Mouse (Mus musculus): Measurements from ENCODE around the gene Larp7. TPM values are rescaled to one million over a fixed set of nuclear protein-coding genes. Genes with fewer than 3 reads are reported as not detected.
A peak's percentile ranks its signal among the peaks of the same experiment; 100 is the strongest.

Gene Larp7
- polyA plus RNA-seq, 1 experiment from 2014 or later, result 21.1 TPM

DNA sequence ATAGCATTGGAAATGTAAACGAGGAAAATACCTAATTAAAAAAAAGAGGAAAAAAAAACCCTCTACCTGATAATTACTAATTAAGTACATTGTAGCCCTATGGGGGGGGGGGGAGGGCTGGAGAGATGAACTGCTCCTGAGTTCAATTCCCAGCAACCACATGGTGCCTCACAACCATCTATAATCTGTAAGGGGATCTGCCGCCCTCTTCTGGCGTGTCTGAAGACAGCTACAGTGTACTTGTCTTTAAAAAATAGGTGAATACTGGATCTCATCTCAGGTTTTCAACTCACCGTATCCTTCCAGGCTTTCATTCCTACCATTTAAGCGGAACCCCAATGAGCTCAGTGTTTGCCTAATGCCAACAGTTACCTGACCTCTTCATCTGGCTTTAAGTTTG is 5.3 kb downstream of the Larp7 start:
- H3K9ac ChIP-seq (ENCODE audit: low read depth, low read length), result no peak overlapping the region
- no peaks in the 10 kb centered on the region for H3K9me3 ChIP-seq (replicated peaks; ENCODE audit: control insufficient read depth, low read length)
- no peak overlapping the region for H3K4me3 ChIP-seq (ENCODE audit: low read depth, low read length)
- H3K27ac ChIP-seq (ENCODE audit: low read length), result no peak overlapping the region
- 50% methylated on average over 5 of the region's 5 CpGs for WGBS (ENCODE audit: insufficient replicate concordance)
- peaks cover 20% of the 10 kb centered on the region for H3K36me3 ChIP-seq (ENCODE audit: control insufficient read depth, insufficient read depth)
- ATAC-seq (ENCODE audit: low read depth), result no peak
- no peaks in the 10 kb centered on the region for H3K27me3 ChIP-seq (ENCODE audit: control insufficient read depth, insufficient read depth, low read depth, low read length)
- H3K4me1 ChIP-seq (ENCODE audit: control insufficient read depth, low read depth, low read length), result peaks cover 4% of the 10 kb centered on the region
- H3K4me2 ChIP-seq (ENCODE audit: low read depth, low read length), result no peak overlapping the region

DNA sequence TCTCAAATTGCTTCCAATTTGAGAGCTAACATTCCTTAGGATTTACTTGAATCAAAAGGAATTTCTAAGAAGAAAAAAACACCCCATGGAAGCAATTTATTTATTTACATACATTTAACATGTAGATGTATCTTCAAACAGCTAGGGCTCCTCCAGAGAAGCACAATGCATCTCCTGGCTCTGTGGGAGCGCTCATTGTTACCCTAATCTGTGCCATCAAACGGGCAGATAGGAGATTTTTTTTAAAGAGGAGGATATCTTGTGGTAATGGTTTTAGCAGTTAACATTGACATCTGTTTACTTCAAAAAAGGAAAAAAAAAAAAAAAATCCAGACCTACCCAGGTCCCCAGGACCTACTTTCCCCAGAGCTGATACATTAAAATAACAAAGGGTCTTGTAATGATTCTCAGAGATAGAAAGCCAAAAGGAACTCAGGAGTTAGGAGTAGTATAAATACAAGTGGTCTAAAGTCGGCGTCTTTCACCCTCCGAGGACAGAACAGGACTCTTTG is 8.5 kb downstream of the Larp7 start:
- Histone ChIP-seq H3K4me1 (ENCODE audit: control insufficient read depth, low read depth, low read length) (no peaks in the 10 kb centered on the region), H3K4me2 (ENCODE audit: low read depth, low read length) (no peak overlapping the region), H3K9ac (ENCODE audit: low read depth, low read length) (no peak overlapping the region), H3K27ac (ENCODE audit: low read length) (no peak overlapping the region), H3K9me3 (replicated peaks; ENCODE audit: control insufficient read depth, low read length) (no peaks in the 10 kb centered on the region), H3K4me3 (ENCODE audit: low read depth, low read length) (no peak overlapping the region), H3K27me3 (ENCODE audit: control insufficient read depth, insufficient read depth, low read depth, low read length) (no peaks in the 10 kb centered on the region), H3K36me3 (ENCODE audit: control insufficient read depth, insufficient read depth) (peaks cover 21% of the 10 kb centered on the region)
- ATAC-seq (ENCODE audit: low read depth), result no peak
- WGBS (ENCODE audit: insufficient replicate concordance), result 65% methylated on average over 5 of the region's 5 CpGs

DNA sequence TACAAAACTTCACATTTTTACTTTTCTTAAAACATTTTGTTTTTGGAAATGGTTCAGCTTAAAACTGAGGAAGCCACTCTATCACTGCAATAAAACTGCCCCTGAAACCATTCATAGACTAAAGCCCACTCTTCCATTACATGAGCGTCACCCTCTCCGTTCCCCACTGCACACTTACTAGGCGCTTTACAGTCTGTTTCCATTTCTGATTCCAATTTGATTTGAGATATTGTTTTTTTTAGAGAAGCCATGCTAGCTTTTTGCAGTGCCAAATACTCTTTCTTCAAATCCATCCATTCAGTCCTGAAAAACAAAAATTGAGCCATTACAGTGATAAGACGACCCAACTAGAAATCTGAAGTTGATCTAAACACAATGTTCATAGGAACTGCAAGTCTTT is 9.2 kb downstream of the Larp7 start:
- Histone ChIP-seq H3K4me3 (ENCODE audit: low read depth, low read length) (no peak overlapping the region), H3K4me1 (ENCODE audit: control insufficient read depth, low read depth, low read length) (no peaks in the 10 kb centered on the region), H3K9ac (ENCODE audit: low read depth, low read length) (no peak overlapping the region), H3K9me3 (replicated peaks; ENCODE audit: control insufficient read depth, low read length) (no peaks in the 10 kb centered on the region), H3K27me3 (ENCODE audit: control insufficient read depth, insufficient read depth, low read depth, low read length) (no peaks in the 10 kb centered on the region), H3K36me3 (ENCODE audit: control insufficient read depth, insufficient read depth) (peaks cover 21% of the 10 kb centered on the region), H3K4me2 (ENCODE audit: low read depth, low read length) (no peak overlapping the region), H3K27ac (ENCODE audit: low read length) (no peak overlapping the region)
- WGBS (ENCODE audit: insufficient replicate concordance), result 88% methylated on average over 4 of the region's 4 CpGs
- ATAC-seq (ENCODE audit: low read depth), result no peak

DNA sequence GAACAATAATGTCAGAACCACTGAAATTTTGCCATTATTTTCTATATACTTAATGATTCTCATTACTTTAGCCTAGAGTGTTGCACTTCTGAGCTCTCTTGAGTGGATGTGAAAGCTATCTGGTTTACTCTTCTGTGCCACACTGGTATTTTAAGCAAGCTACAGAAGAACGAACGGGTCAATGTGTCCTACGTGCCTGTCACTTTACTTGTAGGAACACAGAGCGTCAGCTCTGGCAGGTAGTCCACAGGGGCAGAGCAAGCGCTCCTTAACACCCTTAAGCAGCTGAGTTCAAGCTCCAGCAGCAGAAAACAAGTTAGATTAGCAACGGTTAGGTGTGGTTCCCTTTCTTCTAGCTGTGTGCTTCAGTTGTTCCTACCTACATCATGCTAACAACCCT is 14.0 kb downstream of the Larp7 start:
- Histone ChIP-seq H3K36me3 (ENCODE audit: control insufficient read depth, insufficient read depth) (peaks cover 9% of the 10 kb centered on the region), H3K4me3 (ENCODE audit: low read depth, low read length) (no peak overlapping the region), H3K9me3 (replicated peaks; ENCODE audit: control insufficient read depth, low read length) (no peaks in the 10 kb centered on the region), H3K27me3 (ENCODE audit: control insufficient read depth, insufficient read depth, low read depth, low read length) (no peaks in the 10 kb centered on the region), H3K4me1 (ENCODE audit: control insufficient read depth, low read depth, low read length) (no peaks in the 10 kb centered on the region), H3K27ac (ENCODE audit: low read length) (no peak overlapping the region), H3K4me2 (ENCODE audit: low read depth, low read length) (no peak overlapping the region), H3K9ac (ENCODE audit: low read depth, low read length) (no peak overlapping the region)
- 79% methylated on average over 6 of the region's 6 CpGs for WGBS (ENCODE audit: insufficient replicate concordance)
- no peak for ATAC-seq (ENCODE audit: low read depth)

DNA sequence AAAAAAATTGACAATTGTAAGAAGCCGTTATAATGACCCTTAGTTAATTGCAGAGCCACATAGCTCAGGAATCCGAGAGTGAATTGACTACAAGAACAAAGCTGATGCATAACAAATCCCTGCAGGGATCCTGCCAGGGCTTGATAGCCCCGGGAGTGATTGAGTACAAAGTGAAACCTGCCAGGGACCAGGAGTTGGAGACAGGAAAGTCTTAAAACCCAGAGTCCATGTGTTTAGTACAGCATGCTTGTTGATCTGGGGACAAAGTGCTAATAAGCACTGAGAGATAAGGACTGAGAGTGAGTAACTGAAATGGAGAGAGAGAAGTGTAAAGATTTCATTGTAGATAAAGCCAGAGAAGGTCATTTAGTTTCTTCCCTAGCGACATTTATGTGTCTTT is 22.9 kb downstream of the Larp7 start:
- Histone ChIP-seq H3K27me3 (ENCODE audit: control insufficient read depth, insufficient read depth, low read depth, low read length) (no peaks in the 10 kb centered on the region), H3K4me2 (ENCODE audit: low read depth, low read length) (no peak overlapping the region), H3K9ac (ENCODE audit: low read depth, low read length) (no peak overlapping the region), H3K4me1 (ENCODE audit: control insufficient read depth, low read depth, low read length) (no peaks in the 10 kb centered on the region), H3K27ac (ENCODE audit: low read length) (no peak overlapping the region), H3K4me3 (ENCODE audit: low read depth, low read length) (no peak overlapping the region), H3K9me3 (replicated peaks; ENCODE audit: control insufficient read depth, low read length) (no peaks in the 10 kb centered on the region), H3K36me3 (ENCODE audit: control insufficient read depth, insufficient read depth) (no peaks in the 10 kb centered on the region)
- 23% methylated on average over 4 of the region's 4 CpGs for WGBS (ENCODE audit: insufficient replicate concordance)
- ATAC-seq (ENCODE audit: low read depth), result no peak

DNA sequence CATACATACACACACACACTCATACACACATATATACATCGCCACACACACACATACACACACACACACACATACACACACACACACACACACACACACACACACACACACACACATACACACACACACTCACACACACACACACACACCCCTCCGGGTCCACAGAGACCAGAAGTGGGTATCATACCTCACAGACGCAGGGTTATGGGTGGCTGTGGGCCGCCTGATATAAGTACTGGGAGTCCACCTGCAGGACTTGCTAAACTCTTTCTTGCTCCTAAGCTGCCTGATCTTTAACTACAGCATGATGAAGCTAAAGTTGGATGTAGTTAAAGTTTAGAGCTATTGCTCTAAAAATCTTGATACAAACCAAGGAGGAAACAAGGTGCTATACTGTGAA is 23.3 kb downstream of the Larp7 start:
- Histone ChIP-seq H3K4me2 (ENCODE audit: low read depth, low read length) (no peak overlapping the region), H3K27me3 (ENCODE audit: control insufficient read depth, insufficient read depth, low read depth, low read length) (no peaks in the 10 kb centered on the region), H3K27ac (ENCODE audit: low read length) (no peak overlapping the region), H3K9ac (ENCODE audit: low read depth, low read length) (no peak overlapping the region), H3K9me3 (replicated peaks; ENCODE audit: control insufficient read depth, low read length) (no peaks in the 10 kb centered on the region), H3K4me1 (ENCODE audit: control insufficient read depth, low read depth, low read length) (no peaks in the 10 kb centered on the region), H3K4me3 (ENCODE audit: low read depth, low read length) (no peak overlapping the region), H3K36me3 (ENCODE audit: control insufficient read depth, insufficient read depth) (no peaks in the 10 kb centered on the region)
- ATAC-seq (ENCODE audit: low read depth), result no peak
- WGBS (ENCODE audit: insufficient replicate concordance), result 55% methylated on average over 4 of the region's 4 CpGs

DNA sequence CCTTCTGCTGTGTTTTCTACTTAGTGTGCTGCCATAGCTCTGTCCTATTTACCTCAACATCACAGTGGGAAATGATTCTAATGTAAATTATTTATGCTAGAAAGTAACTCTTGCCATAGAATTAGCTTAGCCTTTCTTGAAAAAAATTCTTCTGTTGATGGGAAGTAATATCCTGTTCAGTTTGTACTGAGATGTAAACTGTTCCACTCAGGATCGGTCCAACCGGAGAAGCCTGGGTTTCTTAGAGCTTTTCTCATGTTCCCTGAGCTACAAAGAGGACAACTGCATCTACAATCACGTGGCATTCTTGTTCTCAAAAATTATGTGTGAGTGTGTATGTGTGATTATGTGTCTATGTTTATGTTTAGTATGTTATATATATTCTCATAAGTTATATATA is 23.9 kb downstream of the Larp7 start:
- Histone ChIP-seq H3K36me3 (ENCODE audit: control insufficient read depth, insufficient read depth) (no peaks in the 10 kb centered on the region), H3K4me1 (ENCODE audit: control insufficient read depth, low read depth, low read length) (no peaks in the 10 kb centered on the region), H3K27me3 (ENCODE audit: control insufficient read depth, insufficient read depth, low read depth, low read length) (no peaks in the 10 kb centered on the region), H3K9ac (ENCODE audit: low read depth, low read length) (no peak overlapping the region), H3K4me3 (ENCODE audit: low read depth, low read length) (no peak overlapping the region), H3K9me3 (replicated peaks; ENCODE audit: control insufficient read depth, low read length) (no peaks in the 10 kb centered on the region), H3K27ac (ENCODE audit: low read length) (no peak overlapping the region), H3K4me2 (ENCODE audit: low read depth, low read length) (no peak overlapping the region)
- no peak for ATAC-seq (ENCODE audit: low read depth)
- 74% methylated on average over 3 of the region's 3 CpGs for WGBS (ENCODE audit: insufficient replicate concordance)

DNA sequence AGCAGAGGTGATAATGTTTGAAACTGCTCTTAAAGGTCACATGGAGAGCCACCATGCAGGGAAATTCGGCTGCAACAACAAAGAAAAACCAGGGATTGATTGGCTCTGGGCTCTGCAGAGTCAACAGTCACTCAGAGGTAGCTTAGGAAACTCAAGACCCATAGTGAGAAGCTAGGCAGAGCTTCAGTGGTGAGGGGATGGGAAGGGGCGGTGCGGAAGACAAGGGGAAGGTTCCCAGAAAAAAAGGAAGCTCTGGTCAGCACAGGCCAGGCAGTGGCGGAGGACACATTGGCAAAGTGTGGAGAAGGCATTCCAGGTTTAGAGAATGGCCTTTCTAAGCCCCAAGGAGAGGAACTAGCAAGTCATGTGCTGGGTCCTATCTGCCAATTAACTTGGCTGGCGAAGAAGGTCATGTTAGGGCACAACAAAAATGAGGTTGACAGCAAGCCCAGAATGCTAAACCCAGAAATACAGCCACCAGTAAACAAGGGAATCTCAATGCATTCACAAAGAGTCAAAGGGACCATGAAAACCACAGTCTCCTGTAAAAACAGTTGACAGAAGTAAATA is 25.6 kb downstream of the Larp7 start:
- H3K36me3 ChIP-seq (ENCODE audit: control insufficient read depth, insufficient read depth), result no peaks in the 10 kb centered on the region
- H3K27me3 ChIP-seq (ENCODE audit: control insufficient read depth, insufficient read depth, low read depth, low read length), result no peaks in the 10 kb centered on the region
- H3K27ac ChIP-seq (ENCODE audit: low read length), result no peak overlapping the region
- H3K9ac ChIP-seq (ENCODE audit: low read depth, low read length), result no peak overlapping the region
- peak; percentile 32; the same call in 1 of the 2 replicates for ATAC-seq (ENCODE audit: low read depth)
- no peaks in the 10 kb centered on the region for H3K4me1 ChIP-seq (ENCODE audit: control insufficient read depth, low read depth, low read length)
- no peaks in the 10 kb centered on the region for H3K9me3 ChIP-seq (replicated peaks; ENCODE audit: control insufficient read depth, low read length)
- H3K4me2 ChIP-seq (ENCODE audit: low read depth, low read length), result no peak overlapping the region
- WGBS (ENCODE audit: insufficient replicate concordance), result 56% methylated on average over 5 of the region's 5 CpGs
- H3K4me3 ChIP-seq (ENCODE audit: low read depth, low read length), result no peak overlapping the region

DNA sequence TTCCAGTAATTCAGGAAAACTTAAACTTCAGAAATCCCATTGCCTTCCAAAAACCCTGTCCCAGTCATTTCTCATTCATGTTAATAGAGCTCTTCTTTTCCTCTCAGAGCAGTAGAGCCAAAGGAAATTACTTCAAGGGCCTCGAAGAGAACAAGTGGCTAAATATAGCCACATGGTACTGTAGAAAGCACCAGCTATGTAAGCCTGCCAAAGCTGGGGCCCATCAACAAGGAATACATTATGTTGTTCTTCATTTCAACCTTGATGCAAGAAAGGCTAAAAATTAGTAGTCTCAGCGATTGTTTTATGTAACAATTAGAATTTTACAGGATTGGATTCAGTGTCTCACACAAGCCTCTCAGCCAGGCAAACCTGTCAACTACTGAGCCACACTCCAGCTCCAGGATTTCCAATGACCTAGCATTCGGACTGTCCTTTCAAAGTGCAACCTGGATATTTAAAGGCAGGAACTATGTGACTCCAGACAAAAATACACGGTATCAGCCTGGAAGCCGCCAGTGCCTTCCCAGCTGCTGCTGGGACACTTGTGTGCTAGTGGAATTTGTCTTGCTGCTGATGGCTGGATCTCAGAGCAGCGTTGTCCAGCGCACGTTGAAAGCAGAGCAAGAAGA is 27.8 kb downstream of the Larp7 start:
- Histone ChIP-seq H3K27ac (ENCODE audit: low read length) (no peak overlapping the region), H3K36me3 (ENCODE audit: control insufficient read depth, insufficient read depth) (no peaks in the 10 kb centered on the region), H3K4me2 (ENCODE audit: low read depth, low read length) (no peak overlapping the region), H3K9ac (ENCODE audit: low read depth, low read length) (no peak overlapping the region), H3K4me3 (ENCODE audit: low read depth, low read length) (no peak overlapping the region), H3K9me3 (replicated peaks; ENCODE audit: control insufficient read depth, low read length) (no peaks in the 10 kb centered on the region), H3K27me3 (ENCODE audit: control insufficient read depth, insufficient read depth, low read depth, low read length) (no peaks in the 10 kb centered on the region), H3K4me1 (ENCODE audit: control insufficient read depth, low read depth, low read length) (no peaks in the 10 kb centered on the region)
- 59% methylated on average over 8 of the region's 8 CpGs for WGBS (ENCODE audit: insufficient replicate concordance)
- no peak for ATAC-seq (ENCODE audit: low read depth)
